Mouse (Mus musculus): ENCODE measurements around the gene Nagk. TPM values are rescaled to one million over a fixed set of nuclear protein-coding genes. Genes with fewer than 3 reads are reported as not detected.
A peak's percentile ranks its signal among the peaks of the same experiment; 100 is the strongest.

Nagk gene
- polyA plus RNA-seq (2014; fragmentation: Nextera tagmentation; extraction: Ambion mirVana): 23.6 and 25.8 TPM in 2 replicates

DNA sequence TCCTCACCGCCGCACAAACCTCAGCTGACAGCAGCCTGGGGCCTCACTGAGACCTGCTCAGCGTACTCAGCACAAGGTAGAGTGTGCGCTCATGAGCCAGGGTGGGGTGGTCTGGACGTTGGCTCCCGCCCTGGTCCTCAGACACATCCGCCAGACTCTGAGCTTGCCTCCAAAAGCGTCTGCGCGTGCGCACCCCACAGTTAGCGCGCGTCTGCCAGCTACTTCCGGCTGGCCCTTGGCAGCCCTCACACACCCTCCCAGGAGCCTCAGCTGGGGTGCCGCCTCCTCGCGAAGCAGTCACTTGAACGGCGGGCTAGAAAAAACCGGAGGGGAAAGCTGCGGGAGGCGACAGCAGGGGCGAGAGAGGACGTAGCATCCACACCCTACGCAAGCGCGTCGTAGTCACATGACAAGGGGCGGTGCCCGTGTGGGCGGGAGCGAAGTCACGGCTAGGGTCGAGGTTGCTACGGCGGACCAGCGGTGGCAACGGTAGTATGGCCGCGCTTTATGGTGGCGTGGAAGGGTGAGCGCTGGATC, at the start of gene Nagk:
Gene Nagk (plus strand): TSS at position 223 of the 537 bp plus-strand sequence.
- peak within 1 kb of the TSS; percentile 63 for H3K4me3 ChIP-seq (ENCODE audit: low read depth, low read length)
- H3K27me3 ChIP-seq (ENCODE audit: control insufficient read depth, insufficient read depth, low read length): no peaks in the 10 kb centered on the region
- WGBS: under 1% methylated on average over 43 of the region's 43 CpGs
- DNase-seq (ENCODE audit: low spot score): peak; percentile 91
- peak within 1 kb of the TSS; percentile 78; the same call in 1 of the 2 replicates for H3K27ac ChIP-seq (replicated peaks; ENCODE audit: low read depth, low read length)
- H3K4me2 ChIP-seq (ENCODE audit: low read depth, severe bottlenecking): peak within 1 kb of the TSS; percentile 89
- no peaks in the 10 kb centered on the region for H3K36me3 ChIP-seq (ENCODE audit: control insufficient read depth, insufficient read depth, low read length)
- H3K9ac ChIP-seq (ENCODE audit: low read length): peak within 1 kb of the TSS; percentile 50
- H3K9me3 ChIP-seq (ENCODE audit: control insufficient read depth, low read length): no peaks in the 10 kb centered on the region
- H3K4me1 ChIP-seq (ENCODE audit: control insufficient read depth, insufficient read depth, low read length): 0 out of 2 replicates have a peak, but pooled peaks cover 3% of the 10 kb centered on the region
- peak; percentile 96 for ATAC-seq (ENCODE audit: insufficient number of reproducible peaks, low FRiP score, low TSS enrichment, low read depth)

DNA sequence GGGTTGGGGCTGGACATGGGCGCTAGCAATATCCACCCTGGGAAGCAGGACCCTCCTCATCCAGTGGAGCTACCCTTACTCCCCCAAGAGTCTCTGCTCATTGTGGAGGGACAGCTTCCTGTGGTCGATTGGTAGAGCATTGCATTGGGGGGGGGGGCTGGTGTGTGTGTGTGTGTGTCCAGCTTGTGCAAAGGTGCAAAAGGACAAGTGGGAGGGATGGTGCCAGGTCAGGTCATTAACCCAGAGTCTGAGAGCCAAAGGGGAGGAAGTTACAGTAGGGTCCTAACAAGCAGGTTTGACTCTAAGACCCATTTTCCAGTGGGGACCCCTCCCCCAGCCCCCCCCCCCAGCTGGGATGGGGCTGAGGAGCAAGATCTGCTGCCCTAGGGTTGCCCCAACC, 49.3 kb upstream of the Nagk start:
- no peak overlapping the region for H3K4me2 ChIP-seq (ENCODE audit: low read depth, severe bottlenecking)
- H3K36me3 ChIP-seq (ENCODE audit: control insufficient read depth, insufficient read depth, low read length): no peaks in the 10 kb centered on the region
- no peak overlapping the region for H3K9ac ChIP-seq (ENCODE audit: low read length)
- 62% methylated on average over 2 of the region's 2 CpGs for WGBS
- no peak overlapping the region for H3K27ac ChIP-seq (replicated peaks; ENCODE audit: low read depth, low read length)
- no peak overlapping the region for H3K4me3 ChIP-seq (ENCODE audit: low read depth, low read length)
- no peaks in the 10 kb centered on the region for H3K27me3 ChIP-seq (ENCODE audit: control insufficient read depth, insufficient read depth, low read length)
- H3K4me1 ChIP-seq (ENCODE audit: control insufficient read depth, insufficient read depth, low read length): peaks cover 5% of the 10 kb centered on the region; the same call in 1 of the 2 replicates
- no peak for DNase-seq (ENCODE audit: low spot score)
- no peak for ATAC-seq (ENCODE audit: insufficient number of reproducible peaks, low FRiP score, low TSS enrichment, low read depth)
- no peaks in the 10 kb centered on the region for H3K9me3 ChIP-seq (ENCODE audit: control insufficient read depth, low read length)

DNA sequence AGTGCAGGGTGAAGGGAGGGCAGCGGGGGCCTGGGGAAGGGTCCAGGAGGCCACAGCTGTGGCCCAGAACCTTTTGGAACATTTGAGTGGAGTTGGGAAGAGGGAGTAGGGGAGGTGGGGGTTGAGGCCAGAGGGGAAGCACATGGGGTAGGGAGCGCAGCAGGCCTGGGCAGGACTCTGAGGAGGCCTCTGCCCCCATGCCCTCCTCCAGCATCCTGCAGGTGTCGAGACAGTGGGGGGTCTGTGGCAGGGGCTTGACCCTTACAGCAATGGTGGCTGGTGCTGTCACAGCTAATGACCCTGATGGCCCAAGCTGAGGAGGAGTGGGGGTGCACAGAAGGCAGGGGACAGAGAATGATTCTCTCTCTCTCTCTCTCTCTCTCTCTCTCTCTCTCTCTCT, 45.5 kb upstream of the Nagk start:
- Histone ChIP-seq H3K27ac (replicated peaks; ENCODE audit: low read depth, low read length) (no peak overlapping the region), H3K9me3 (ENCODE audit: control insufficient read depth, low read length) (no peaks in the 10 kb centered on the region), H3K27me3 (ENCODE audit: control insufficient read depth, insufficient read depth, low read length) (no peaks in the 10 kb centered on the region), H3K4me1 (ENCODE audit: control insufficient read depth, insufficient read depth, low read length) (peaks cover 5% of the 10 kb centered on the region; the same call in 1 of the 2 replicates), H3K4me3 (ENCODE audit: low read depth, low read length) (no peak overlapping the region), H3K4me2 (ENCODE audit: low read depth, severe bottlenecking) (no peak overlapping the region), H3K36me3 (ENCODE audit: control insufficient read depth, insufficient read depth, low read length) (no peaks in the 10 kb centered on the region), H3K9ac (ENCODE audit: low read length) (no peak overlapping the region)
- WGBS: 38% methylated on average over 3 of the region's 3 CpGs
- no peak for DNase-seq (ENCODE audit: low spot score)
- no peak for ATAC-seq (ENCODE audit: insufficient number of reproducible peaks, low FRiP score, low TSS enrichment, low read depth)

DNA sequence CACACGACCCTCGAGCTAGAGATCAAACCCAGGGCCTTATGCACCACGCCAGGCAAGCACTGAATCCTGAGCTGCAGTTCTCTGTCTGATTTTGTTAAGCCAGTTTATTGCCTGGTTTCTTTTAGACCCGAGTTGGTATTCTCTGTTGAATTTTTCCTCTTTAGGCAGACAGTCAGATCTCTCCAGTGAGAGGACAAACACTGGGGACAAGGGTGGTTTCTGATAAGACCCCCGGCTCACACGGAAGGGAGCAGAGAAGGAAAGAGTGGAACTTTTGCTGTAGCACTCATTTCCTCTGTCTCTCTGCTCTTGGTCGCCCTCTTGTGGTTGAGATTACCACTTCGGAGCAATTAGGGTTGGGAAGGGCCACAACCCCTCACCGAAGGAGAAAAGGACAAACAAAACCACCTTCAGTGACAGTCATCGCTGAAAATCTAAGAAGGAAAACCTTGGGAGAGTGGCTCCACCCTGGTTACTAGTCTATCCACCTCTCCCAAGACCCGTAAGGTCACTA, 44.6 kb upstream of the Nagk start:
- Histone ChIP-seq H3K4me2 (ENCODE audit: low read depth, severe bottlenecking) (peak overlapping the region; percentile 24; the same call in 1 of the 2 replicates), H3K4me3 (ENCODE audit: low read depth, low read length) (no peak overlapping the region), H3K9ac (ENCODE audit: low read length) (no peak overlapping the region), H3K27me3 (ENCODE audit: control insufficient read depth, insufficient read depth, low read length) (no peaks in the 10 kb centered on the region), H3K27ac (replicated peaks; ENCODE audit: low read depth, low read length) (no peak overlapping the region), H3K4me1 (ENCODE audit: control insufficient read depth, insufficient read depth, low read length) (peaks cover 5% of the 10 kb centered on the region; the same call in 1 of the 2 replicates), H3K36me3 (ENCODE audit: control insufficient read depth, insufficient read depth, low read length) (no peaks in the 10 kb centered on the region), H3K9me3 (ENCODE audit: control insufficient read depth, low read length) (no peaks in the 10 kb centered on the region)
- DNase-seq (ENCODE audit: low spot score): peak; percentile 87
- ATAC-seq (ENCODE audit: insufficient number of reproducible peaks, low FRiP score, low TSS enrichment, low read depth): no peak
- WGBS: 10% methylated on average over 11 of the region's 11 CpGs

DNA sequence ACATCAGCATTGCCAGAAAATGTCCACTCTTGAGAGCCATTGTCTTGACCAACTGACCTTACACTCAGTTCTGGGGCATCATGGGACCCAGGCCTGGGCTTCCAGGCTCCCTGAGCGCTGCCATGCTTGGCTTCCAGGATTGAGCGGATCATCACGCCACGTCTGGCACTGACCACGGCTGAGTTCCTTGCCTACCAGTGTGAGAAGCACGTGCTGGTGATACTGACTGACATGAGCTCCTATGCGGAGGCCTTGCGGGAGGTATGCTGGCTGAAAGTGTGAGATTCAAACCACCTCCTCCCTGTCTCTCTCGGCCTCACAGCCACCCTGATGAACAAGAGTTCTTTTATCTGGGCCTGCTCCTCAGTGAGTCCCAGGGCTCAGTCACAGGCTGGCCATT, 38.7 kb upstream of the Nagk start:
- DNase-seq (ENCODE audit: low spot score) (no peak), ATAC-seq (ENCODE audit: insufficient number of reproducible peaks, low FRiP score, low TSS enrichment, low read depth) (no peak)
- no peaks in the 10 kb centered on the region for H3K9me3 ChIP-seq (ENCODE audit: control insufficient read depth, low read length)
- WGBS: 67% methylated on average over 9 of the region's 9 CpGs
- H3K27me3 ChIP-seq (ENCODE audit: control insufficient read depth, insufficient read depth, low read length): peaks cover 36% of the 10 kb centered on the region
- no peak overlapping the region for H3K27ac ChIP-seq (replicated peaks; ENCODE audit: low read depth, low read length)
- H3K9ac ChIP-seq (ENCODE audit: low read length): no peak overlapping the region
- no peaks in the 10 kb centered on the region for H3K36me3 ChIP-seq (ENCODE audit: control insufficient read depth, insufficient read depth, low read length)
- no peak overlapping the region for H3K4me2 ChIP-seq (ENCODE audit: low read depth, severe bottlenecking)
- no peak overlapping the region for H3K4me3 ChIP-seq (ENCODE audit: low read depth, low read length)
- H3K4me1 ChIP-seq (ENCODE audit: control insufficient read depth, insufficient read depth, low read length): 0 out of 2 replicates have a peak, but pooled peaks cover 2% of the 10 kb centered on the region

DNA sequence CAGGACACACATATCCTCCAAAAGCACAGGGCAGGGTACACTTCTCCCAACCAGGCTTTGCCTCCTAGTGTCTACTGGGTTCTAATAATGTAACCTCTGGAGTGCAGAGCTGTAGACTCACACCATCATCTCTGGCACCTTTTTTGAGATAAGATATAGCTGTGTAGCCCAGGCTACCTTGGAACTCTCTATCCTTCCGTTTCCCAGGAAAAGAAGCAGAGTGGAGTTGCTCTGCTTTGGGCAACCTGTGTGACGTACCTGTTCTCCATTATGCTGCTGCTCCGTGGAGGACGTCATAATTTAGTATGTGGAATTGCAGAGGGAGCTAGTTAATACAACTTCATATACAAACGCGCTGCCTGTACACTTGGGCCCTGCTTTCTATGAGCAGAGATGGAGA, 32.4 kb upstream of the Nagk start, which contains the start of gene Ankrd53:
Gene Ankrd53 (plus strand): TSS at position 301 of the 400 bp plus-strand sequence.
- Histone ChIP-seq H3K4me1 (ENCODE audit: control insufficient read depth, insufficient read depth, low read length) (peaks cover 9% of the 10 kb centered on the region; the same call in 1 of the 2 replicates), H3K27ac (replicated peaks; ENCODE audit: low read depth, low read length) (no peak within 1 kb of the TSS), H3K27me3 (ENCODE audit: control insufficient read depth, insufficient read depth, low read length) (peaks cover 57% of the 10 kb centered on the region), H3K4me3 (ENCODE audit: low read depth, low read length) (peak within 1 kb of the TSS; percentile 5), H3K9ac (ENCODE audit: low read length) (no peak within 1 kb of the TSS), H3K4me2 (ENCODE audit: low read depth, severe bottlenecking) (peak within 1 kb of the TSS; percentile 32), H3K36me3 (ENCODE audit: control insufficient read depth, insufficient read depth, low read length) (no peaks in the 10 kb centered on the region), H3K9me3 (ENCODE audit: control insufficient read depth, low read length) (no peaks in the 10 kb centered on the region)
- 23% methylated on average over 6 of the region's 6 CpGs for WGBS
- DNase-seq (ENCODE audit: low spot score) (no peak), ATAC-seq (ENCODE audit: insufficient number of reproducible peaks, low FRiP score, low TSS enrichment, low read depth) (no peak)

DNA sequence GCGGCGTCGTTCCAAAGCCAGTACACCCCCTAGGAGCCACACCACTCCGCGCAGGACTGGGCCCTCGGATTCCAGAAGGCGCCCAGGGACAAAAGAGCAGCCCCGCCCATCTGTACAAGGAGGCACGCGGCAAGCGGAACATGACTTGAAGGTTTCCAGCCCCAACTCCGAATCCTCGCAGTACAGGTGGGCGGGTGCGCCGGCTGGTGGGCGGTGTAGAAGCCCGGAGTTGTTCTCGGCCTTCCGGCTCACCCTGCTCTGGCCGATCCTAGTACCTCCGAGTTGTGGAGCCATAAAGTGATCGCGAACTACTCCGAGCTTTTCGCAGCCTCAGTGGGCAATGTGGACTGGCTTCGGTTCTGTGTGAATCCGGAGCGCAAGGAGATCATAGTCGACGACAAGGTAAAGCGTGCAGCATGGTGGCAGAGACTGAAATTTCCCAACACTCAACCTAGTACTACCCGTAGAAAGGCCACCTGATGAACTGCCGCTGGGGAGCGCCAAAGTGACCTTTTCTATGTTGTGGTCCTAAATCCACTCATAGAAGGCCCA, 31.8 kb upstream of the Nagk start:
- peak overlapping the region; percentile 5 for H3K4me3 ChIP-seq (ENCODE audit: low read depth, low read length)
- peak; percentile 65 for DNase-seq (ENCODE audit: low spot score)
- no peak overlapping the region for H3K9ac ChIP-seq (ENCODE audit: low read length)
- H3K9me3 ChIP-seq (ENCODE audit: control insufficient read depth, low read length): no peaks in the 10 kb centered on the region
- peak overlapping the region; percentile 32 for H3K4me2 ChIP-seq (ENCODE audit: low read depth, severe bottlenecking)
- H3K36me3 ChIP-seq (ENCODE audit: control insufficient read depth, insufficient read depth, low read length): no peaks in the 10 kb centered on the region
- no peak overlapping the region for H3K27ac ChIP-seq (replicated peaks; ENCODE audit: low read depth, low read length)
- WGBS: 0% methylated on average over 35 of the region's 35 CpGs
- H3K27me3 ChIP-seq (ENCODE audit: control insufficient read depth, insufficient read depth, low read length): peaks cover 51% of the 10 kb centered on the region
- H3K4me1 ChIP-seq (ENCODE audit: control insufficient read depth, insufficient read depth, low read length): peaks cover 8% of the 10 kb centered on the region; the same call in 1 of the 2 replicates
- ATAC-seq (ENCODE audit: insufficient number of reproducible peaks, low FRiP score, low TSS enrichment, low read depth): peak; percentile 64

DNA sequence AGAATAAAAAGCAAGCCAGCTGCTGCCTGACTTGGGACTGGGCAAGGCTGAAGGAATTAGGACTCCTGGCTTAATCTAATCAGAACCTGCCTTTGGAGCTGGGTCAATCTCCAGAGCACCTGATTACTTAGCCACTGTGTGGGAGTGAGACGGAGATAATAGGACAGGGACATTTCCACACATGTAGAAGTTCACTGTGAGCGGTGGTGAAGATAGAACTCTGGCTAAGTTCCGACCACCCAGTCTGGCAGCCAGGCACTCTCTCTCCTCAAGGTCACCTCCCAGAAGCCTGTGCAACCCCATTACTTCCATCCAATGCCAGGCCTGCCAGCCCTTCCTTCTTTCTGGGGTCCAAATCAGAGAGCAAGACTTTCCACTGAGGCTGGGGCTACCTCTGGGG, 27.8 kb upstream of the Nagk start:
- no peak for DNase-seq (ENCODE audit: low spot score)
- 84% methylated on average over 3 of the region's 3 CpGs for WGBS
- H3K27ac ChIP-seq (replicated peaks; ENCODE audit: low read depth, low read length): no peak overlapping the region
- no peak overlapping the region for H3K9ac ChIP-seq (ENCODE audit: low read length)
- H3K36me3 ChIP-seq (ENCODE audit: control insufficient read depth, insufficient read depth, low read length): peaks cover 2% of the 10 kb centered on the region; the same call in 1 of the 2 replicates
- peaks cover 21% of the 10 kb centered on the region for H3K27me3 ChIP-seq (ENCODE audit: control insufficient read depth, insufficient read depth, low read length)
- H3K9me3 ChIP-seq (ENCODE audit: control insufficient read depth, low read length): no peaks in the 10 kb centered on the region
- H3K4me1 ChIP-seq (ENCODE audit: control insufficient read depth, insufficient read depth, low read length): peaks cover 6% of the 10 kb centered on the region; the same call in 1 of the 2 replicates
- no peak for ATAC-seq (ENCODE audit: insufficient number of reproducible peaks, low FRiP score, low TSS enrichment, low read depth)
- no peak overlapping the region for H3K4me3 ChIP-seq (ENCODE audit: low read depth, low read length)
- no peak overlapping the region for H3K4me2 ChIP-seq (ENCODE audit: low read depth, severe bottlenecking)

All from limb, embryonic 11.5 days (tissue).